ENCODE assay signal across 8 mouse cellular contexts in the genomic region with DNA sequence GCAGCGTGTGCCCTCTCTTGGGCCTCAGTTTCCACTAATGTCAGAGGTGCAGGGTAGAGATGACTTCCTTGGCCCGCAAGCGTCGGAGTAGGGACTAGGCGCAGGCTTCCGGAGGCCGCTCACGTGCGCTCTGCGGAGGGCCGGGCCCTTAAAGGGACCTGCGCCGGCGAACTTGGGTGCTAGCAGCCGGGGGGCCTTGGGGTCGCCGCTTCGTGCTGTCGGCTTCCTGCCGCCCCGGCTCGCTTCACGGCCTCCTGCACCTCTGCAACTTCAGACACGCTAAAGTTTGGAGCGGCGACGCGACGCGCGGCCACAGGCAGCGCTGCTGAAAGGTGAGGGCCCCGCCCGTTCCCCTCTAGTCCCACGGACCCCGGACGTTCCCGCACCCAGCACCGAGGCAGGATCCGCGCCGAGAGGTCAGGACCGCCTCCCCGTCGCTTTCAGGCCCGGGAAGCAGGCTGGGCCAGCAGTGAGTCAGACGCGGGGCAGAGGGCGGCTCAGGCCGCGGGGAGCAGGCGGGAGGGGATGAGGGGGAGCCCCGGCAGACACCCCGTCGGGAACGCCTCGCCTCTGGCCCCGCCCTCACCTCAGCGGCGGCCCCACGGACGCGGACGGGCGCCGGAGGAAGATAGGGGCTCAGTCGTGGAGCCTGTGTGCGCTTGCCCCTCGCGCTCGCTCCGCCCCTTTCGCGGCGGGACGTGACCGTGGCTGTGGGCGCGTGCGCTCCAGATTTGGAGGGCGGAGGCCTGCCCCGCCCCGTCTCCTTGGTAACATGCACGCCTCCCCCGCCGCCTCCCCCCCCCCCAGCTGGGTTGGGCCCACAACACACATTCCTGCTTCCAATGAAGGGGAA. TPM values are rescaled to one million over a fixed set of nuclear protein-coding genes. Genes with fewer than 3 reads are reported as not detected.
DNase-seq lines count a peak whose midpoint lies in the region; ATAC-seq and TF ChIP-seq lines count a peak whose summit lies in the region.

Gene Tex264, minus strand, starts transcription at position 679 of the 853 bp plus-strand sequence.

- peak within 1 kb of the TSS; percentile 88 for H3K27ac ChIP-seq in embryonic facial prominence, embryonic 13.5 days
- H3K27ac ChIP-seq in heart, adult 2 months = peak within 1 kb of the TSS; percentile 90

- peak within 1 kb of the TSS; percentile 83 for H3K9ac ChIP-seq in embryonic facial prominence, embryonic 13.5 days
- peak within 1 kb of the TSS; percentile 79 for H3K9ac ChIP-seq in heart, adult 2 months (ENCODE audit: low read depth, low read length)

- peak; percentile 90 for ATAC-seq in embryonic facial prominence, embryonic 13.5 days (ENCODE audit: insufficient number of reproducible peaks, insufficient read depth, low FRiP score, low TSS enrichment, low read depth)
- peak; percentile 59 for ATAC-seq in monocyte, adult 5-6 weeks (replicated peaks; ENCODE audit: insufficient number of reproducible peaks, low FRiP score, low TSS enrichment, poor library complexity, severe bottlenecking)

- H3K4me2 ChIP-seq in embryonic facial prominence, embryonic 13.5 days = peak within 1 kb of the TSS; percentile 89

- peak within 1 kb of the TSS; percentile 69 for H3K4me3 ChIP-seq in embryonic facial prominence, embryonic 13.5 days
- H3K4me3 ChIP-seq in heart, adult 2 months = peak within 1 kb of the TSS; percentile 98

- WGBS in embryonic facial prominence, embryonic 13.5 days = under 1% methylated on average over 83 of the region's 86 CpGs
- 1% methylated on average over 77 of the region's 86 CpGs for WGBS in heart, adult 2 months

- H3K79me2 ChIP-seq in heart, adult 2 months (replicated peaks; ENCODE audit: control insufficient read depth, insufficient read depth, low read length) = no peaks in the 10 kb centered on the region

- peak; percentile 45 for TF ChIP-seq POLR2A in heart, adult 2 months (IDR thresholded peaks at IDR 0.05; ENCODE audit: insufficient read depth, low read depth, low read length)

- intact Hi-C loops in heart, adult 2 months (cut with DNase I) = loop anchor here (2.0 to 10.0 kb wide), 4 partner anchors 133 to 859 kb away; partner anchors contain the start of genes Cyb561d2, Mapkapk3, Nprl2 and Rbm15b

- peaks cover 17% of the 10 kb centered on the region for H3K36me3 ChIP-seq in embryonic facial prominence, embryonic 13.5 days
- no peaks in the 10 kb centered on the region for H3K36me3 ChIP-seq in heart, adult 2 months (ENCODE audit: control insufficient read depth, insufficient read depth, low read length)

- DNase-seq in 3T3-L1 (ENCODE audit: low read depth, low spot score) (peak; percentile 77), liver (peak; percentile 84)
- peak; percentile 92 to 94 for DNase-seq in adrenal gland, postnatal 36 days
- peak; percentile 91 to 93 for DNase-seq in heart, adult 2 months
- DNase-seq in kidney, adult 9 months = peak; percentile 89
- peak; percentile 70 to 81 for DNase-seq in spleen, postnatal 4 days (ENCODE audit: low spot score in 2 of 2)

- TF ChIP-seq EP300 in heart, adult 2 months (IDR thresholded peaks at IDR 0.05; ENCODE audit: insufficient read depth, low read depth, low read length) = no peak

- no peak for TF ChIP-seq CTCF in heart, adult 2 months (IDR thresholded peaks at IDR 0.05)

- H3K9me3 ChIP-seq in embryonic facial prominence, embryonic 13.5 days = no peaks in the 10 kb centered on the region

- no peaks in the 10 kb centered on the region for H3K27me3 ChIP-seq in embryonic facial prominence, embryonic 13.5 days
- H3K27me3 ChIP-seq in heart, adult 2 months (ENCODE audit: control insufficient read depth, insufficient read depth, low read length) = no peaks in the 10 kb centered on the region

- H3K4me1 ChIP-seq in embryonic facial prominence, embryonic 13.5 days = peaks cover 20% of the 10 kb centered on the region
- H3K4me1 ChIP-seq in heart, adult 2 months (ENCODE audit: control insufficient read depth, insufficient read depth, low read length) = peaks cover 4% of the 10 kb centered on the region

RNA-seq across cellular contexts. Expression of gene Tex264, which starts in this region (rescaled TPM):
- total RNA-seq in adrenal gland, postnatal 36 days (2021) = 100 to 1,000 TPM; 109 to 149 TPM
- 57.9 and 63.5 TPM in 2 replicates for polyA plus RNA-seq in embryonic facial prominence, embryonic 13.5 days (2015; fragmentation: Nextera tagmentation; extraction: Ambion mirVana)
- total RNA-seq in heart, adult 2 months (2021) = 10 to 100 TPM; 40.3 to 47.6 TPM
- polyA plus RNA-seq in heart, adult 2 months (2012; rRNA removed) = 62.1 and 69.2 TPM in 2 replicates
- total RNA-seq in monocyte, adult 5-6 weeks (2017) = 17.0 to 22.9 TPM (median 19.3 TPM) in 3 replicates

Comparison
In these comparisons a context has a peak if more than half of its experiments do, and no peak if none do; other contexts are left out.
1. Peak in every context shown above with its lines: DNase-seq, ATAC-seq, H3K4me3 ChIP-seq and H3K27ac ChIP-seq.